In the genomic region with DNA sequence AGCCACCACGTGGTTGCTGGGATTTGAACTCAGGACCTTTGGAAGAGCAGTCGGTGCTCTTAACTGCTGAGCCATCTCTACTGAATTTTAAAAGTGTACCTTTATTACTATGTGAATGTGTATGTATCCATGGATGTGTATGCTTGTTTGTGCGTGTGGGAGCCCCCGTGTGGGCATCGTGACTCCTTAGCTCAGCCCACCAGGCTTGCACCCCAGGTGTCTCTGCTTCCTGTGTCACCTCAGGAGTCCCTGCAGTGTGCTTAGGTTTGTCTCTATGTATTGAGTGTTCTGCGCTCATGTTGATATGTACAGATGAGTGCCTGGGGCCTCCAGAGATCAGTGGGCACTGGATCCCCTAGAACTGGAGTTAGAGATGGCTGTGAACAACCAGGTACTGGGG, we compare ENCODE assay signal across 23 mouse cellular contexts. TPM values are rescaled to one million over a fixed set of nuclear protein-coding genes. Genes with fewer than 3 reads are reported as not detected.
DNase-seq lines count a peak whose midpoint lies in the region; ATAC-seq and TF ChIP-seq lines count a peak whose summit lies in the region.
"Had no signal": no experiment of that assay in that cellular context is flagged by ENCODE, and none has a peak within 500 bp of the region (broad histone marks: within the 10 kb centered on the region; RNA-seq: fewer than 3 reads in every experiment).

No protein-coding gene starts in this region.

- no peak overlapping the region for H3K4me2 ChIP-seq in heart, embryonic 16.5 days (ENCODE audit: low read depth, low read length)
- no peak overlapping the region for H3K4me2 ChIP-seq in embryonic facial prominence, embryonic 15.5 days (replicated peaks)
- H3K4me2 ChIP-seq in limb, embryonic 14.5 days (replicated peaks; ENCODE audit: low read depth, low read length, severe bottlenecking) = no peak overlapping the region
- H3K4me2 ChIP-seq: hindbrain, embryonic 14.5 days; midbrain, embryonic 11.5 days; stomach, embryonic 15.5 days had no signal

- no peak for ATAC-seq in heart, embryonic 16.5 days (replicated peaks; ENCODE audit: extremely low read depth, insufficient read depth, low FRiP score)
- no peak for ATAC-seq in embryonic facial prominence, embryonic 15.5 days (ENCODE audit: insufficient number of reproducible peaks, low FRiP score, low TSS enrichment, low read depth)
- ATAC-seq in limb, embryonic 14.5 days (ENCODE audit: low FRiP score, low read depth) = no peak
- ATAC-seq: forebrain, embryonic 14.5 days; inflammation-experienced regulatory T-cells, adult 6 months; liver, postnatal 0 days had no signal

- H3K9me3 ChIP-seq in heart, embryonic 16.5 days (replicated peaks; ENCODE audit: control insufficient read depth, low read length) = no peaks in the 10 kb centered on the region
- no peaks in the 10 kb centered on the region for H3K9me3 ChIP-seq in embryonic facial prominence, embryonic 15.5 days (replicated peaks)
- no peaks in the 10 kb centered on the region for H3K9me3 ChIP-seq in limb, embryonic 14.5 days (ENCODE audit: control insufficient read depth, low read length)
- H3K9me3 ChIP-seq: stomach, embryonic 15.5 days had no signal

- H3K9ac ChIP-seq in heart, embryonic 16.5 days (ENCODE audit: low read length) = no peak overlapping the region
- H3K9ac ChIP-seq in embryonic facial prominence, embryonic 15.5 days = no peak overlapping the region
- H3K9ac ChIP-seq in limb, embryonic 14.5 days (ENCODE audit: low read depth, low read length, severe bottlenecking) = no peak overlapping the region
- H3K9ac ChIP-seq: hindbrain, embryonic 14.5 days; liver, postnatal 0 days; stomach, embryonic 15.5 days had no signal

- no peak overlapping the region for H3K4me3 ChIP-seq in heart, embryonic 16.5 days (ENCODE audit: low read length)
- H3K4me3 ChIP-seq in embryonic facial prominence, embryonic 15.5 days (replicated peaks) = no peak overlapping the region
- no peak overlapping the region for H3K4me3 ChIP-seq in limb, embryonic 14.5 days (replicated peaks; ENCODE audit: low read length)
- H3K4me3 ChIP-seq: gastrocnemius, adult 2 months; stomach, embryonic 15.5 days had no signal

- no peak for TF ChIP-seq POLR2A in limb, embryonic 14.5 days (IDR thresholded peaks at IDR 0.05; ENCODE audit: borderline replicate concordance, extremely low read depth, insufficient read depth, insufficient read length)

- H3K36me3 ChIP-seq in heart, embryonic 16.5 days (ENCODE audit: control insufficient read depth, insufficient read depth) = peaks cover 7% of the 10 kb centered on the region
- no peaks in the 10 kb centered on the region for H3K36me3 ChIP-seq in embryonic facial prominence, embryonic 15.5 days
- H3K36me3 ChIP-seq in limb, embryonic 14.5 days (ENCODE audit: control insufficient read depth, insufficient read depth, low read length) = peaks cover 8% of the 10 kb centered on the region; the same call in 1 of the 2 replicates
- H3K36me3 ChIP-seq: stomach, embryonic 15.5 days had no signal

- DNase-seq in heart, adult 8-10 months (ENCODE audit: low spot score) = no peak
- DNase-seq in limb, embryonic 14.5 days (ENCODE audit: low spot score) = no peak
- DNase-seq in thymus, postnatal 14 days = peak; percentile 73
- no peak for DNase-seq in layer of hippocampus, adult 18-20 months (ENCODE audit: low spot score in 2 of 2)
- no peak for DNase-seq in gastrocnemius, postnatal 36 days
- DNase-seq: cerebellum, adult 11-12 months; cerebellum, postnatal 10 days; gastrocnemius, adult 2 months; heart, postnatal 14 days; kidney, adult 9 months; kidney, postnatal 25 days; layer of hippocampus, postnatal 36 days; liver, postnatal 0 days; right cerebral cortex, adult 18-20 months; right cerebral cortex, postnatal 4 days had no signal

- no peaks in the 10 kb centered on the region for H3K27me3 ChIP-seq in heart, embryonic 16.5 days (ENCODE audit: control insufficient read depth, insufficient read depth, low read length)
- no peaks in the 10 kb centered on the region for H3K27me3 ChIP-seq in embryonic facial prominence, embryonic 15.5 days
- H3K27me3 ChIP-seq in limb, embryonic 14.5 days (ENCODE audit: control insufficient read depth, insufficient read depth, low read length) = no peaks in the 10 kb centered on the region
- H3K27me3 ChIP-seq: stomach, embryonic 15.5 days had no signal

- 87% methylated on average over 6 of the region's 6 CpGs for WGBS in heart, embryonic 16.5 days
- 87% methylated on average over 6 of the region's 6 CpGs for WGBS in embryonic facial prominence, embryonic 15.5 days
- WGBS in limb, embryonic 14.5 days = 92% methylated on average over 6 of the region's 6 CpGs

- intact Hi-C loops in gastrocnemius, postnatal 36 days (cut with DNase I) = no loop called here

- peaks cover 26% of the 10 kb centered on the region for H3K4me1 ChIP-seq in heart, embryonic 16.5 days (ENCODE audit: control insufficient read depth, insufficient read depth, low read length)
- peaks cover 15% of the 10 kb centered on the region; the same call in 1 of the 2 replicates for H3K4me1 ChIP-seq in embryonic facial prominence, embryonic 15.5 days
- peaks cover 16% of the 10 kb centered on the region for H3K4me1 ChIP-seq in limb, embryonic 14.5 days (ENCODE audit: control insufficient read depth, insufficient read depth, low read length)

- 0 out of 2 replicates have a peak overlapping the region, but pooled peaks have one; percentile 9 for H3K27ac ChIP-seq in heart, embryonic 16.5 days (ENCODE audit: low read length)
- peak overlapping the region; percentile 35; the same call in 1 of the 2 replicates for H3K27ac ChIP-seq in embryonic facial prominence, embryonic 15.5 days (replicated peaks)
- peak overlapping the region; percentile 65; the same call in 1 of the 2 replicates for H3K27ac ChIP-seq in limb, embryonic 14.5 days (replicated peaks; ENCODE audit: low read depth, low read length)
- H3K27ac ChIP-seq: gastrocnemius, adult 2 months; hindbrain, embryonic 14.5 days; macrophage; stomach, embryonic 15.5 days had no signal

RNA-seq across cellular contexts. Expression of gene Ypel2, which starts 13.0 kb away (rescaled TPM):
- polyA plus RNA-seq in heart, embryonic 16.5 days (2015; fragmentation: Nextera tagmentation; extraction: Ambion mirVana) = 22.5 and 24.2 TPM in 2 replicates
- 10 to 100 TPM in 2 of 4 experiments, 1 to 10 TPM in 2; 8.2 to 15.7 (median 11.9) TPM for total RNA-seq in heart, adult 8-10 months (2022)
- 8.0 and 8.8 TPM in 2 replicates for polyA plus RNA-seq in embryonic facial prominence, embryonic 15.5 days (2015; fragmentation: Nextera tagmentation; extraction: Ambion mirVana)
- polyA plus RNA-seq in limb, embryonic 14.5 days (2012; rRNA removed) = 9.2 TPM in 2 replicates
- polyA plus RNA-seq in limb, embryonic 14.5 days (2014; fragmentation: Nextera tagmentation; extraction: Ambion mirVana) = 6.8 and 8.4 TPM in 2 replicates
- 10 to 100 TPM; 27.7 to 27.9 TPM for total RNA-seq in layer of hippocampus, adult 18-20 months (2021)
- total RNA-seq in gastrocnemius, postnatal 36 days (2021) = 1 to 10 TPM; 4.1 to 4.8 TPM

Comparison
In these comparisons a context has a peak if more than half of its experiments do, and no peak if none do; other contexts are left out.
1. H3K27ac ChIP-seq: peak in every context shown above with its lines; median percentile 65 in limb, embryonic 14.5 days; 35 in embryonic facial prominence, embryonic 15.5 days; 9 in heart, embryonic 16.5 days.